Mouse (Mus musculus) right cerebral cortex, adult 18-20 months (tissue): ENCODE data around the gene Mettl2.
"Not testable (repeated sequence)": the region's sequence is repeated elsewhere in the genome, so short reads cannot be mapped to it uniquely, and the experiment has no call there.

Experiments used
- DNase-seq: peaks from one replicate; pipeline ENCODE4 v3.0.0; 2022; ENCODE audit warnings: mixed read lengths

The Mettl2 gene

GRCm38 (mm10) chr11:105125735-105126519 is at the start of gene Mettl2:
TSS of gene Mettl2 (plus strand) at chr11:105126425.
- DNase-seq, result peak; percentile 88

- not testable (repeated sequence) for DNase-seq
Observed at GRCm38 (mm10) chr11:105112448-105112847, 13.8 kb upstream of the Mettl2 start.

- DNase-seq, result no peak
Observed at GRCm38 (mm10) chr11:105117814-105118213, 8.4 kb upstream of the Mettl2 start.

GRCm38 (mm10) chr11:105120551-105121061 is 5.6 kb upstream of the Mettl2 start:
- no peak for DNase-seq

GRCm38 (mm10) chr11:105121792-105122191 is 4.4 kb upstream of the Mettl2 start:
- DNase-seq, result not testable (repeated sequence)

- DNase-seq, result no peak
Observed at GRCm38 (mm10) chr11:105123986-105124385, 2.2 kb upstream of the Mettl2 start.

GRCm38 (mm10) chr11:105126520-105127029 is 350 bp downstream of the Mettl2 start:
- no peak for DNase-seq

- DNase-seq, result no peak
Observed at GRCm38 (mm10) chr11:105135692-105136091, 9.5 kb downstream of the Mettl2 start.

GRCm38 (mm10) chr11:105137255-105137654 is 11.0 kb downstream of the Mettl2 start:
- DNase-seq, result not testable (repeated sequence)

- not testable (repeated sequence) for DNase-seq
Observed at GRCm38 (mm10) chr11:105140512-105140911, 14.3 kb downstream of the Mettl2 start.

- no peak for DNase-seq
Observed at GRCm38 (mm10) chr11:105141115-105141514, 14.9 kb downstream of the Mettl2 start.

GRCm38 (mm10) chr11:105143564-105143963 is 17.3 kb downstream of the Mettl2 start:
- DNase-seq, result no peak

- DNase-seq, result no peak
Observed at GRCm38 (mm10) chr11:105144084-105144483, 17.9 kb downstream of the Mettl2 start.

- DNase-seq, result no peak
Observed at GRCm38 (mm10) chr11:105144508-105145210, 18.4 kb downstream of the Mettl2 start.

- DNase-seq, result no peak
Observed at GRCm38 (mm10) chr11:105145211-105145610, 19.0 kb downstream of the Mettl2 start.

- no peak for DNase-seq
Observed at GRCm38 (mm10) chr11:105146593-105146992, 20.4 kb downstream of the Mettl2 start, which contains the start of gene Gm10842. TSS of gene Gm10842 (plus strand) at chr11:105146893.

GRCm38 (mm10) chr11:105149353-105149752 is 23.1 kb downstream of the Mettl2 start:
- DNase-seq, result no peak

- no peak for DNase-seq
Observed at GRCm38 (mm10) chr11:105149766-105150165, 23.5 kb downstream of the Mettl2 start.

- DNase-seq, result no peak
Observed at GRCm38 (mm10) chr11:105150691-105151090, 24.5 kb downstream of the Mettl2 start.

GRCm38 (mm10) chr11:105151226-105152016 is 25.2 kb downstream of the Mettl2 start:
- DNase-seq, result no peak

GRCm38 (mm10) chr11:105152017-105152300 is 25.7 kb downstream of the Mettl2 start:
- DNase-seq, result no peak

GRCm38 (mm10) chr11:105152357-105152899 is 26.2 kb downstream of the Mettl2 start:
- no peak for DNase-seq
